Mouse (Mus musculus): ENCODE measurements around the gene Kif5a.

GRCm38 (mm10) chr10:127281316-127281715 is 18.2 kb upstream of the Kif5a start:
- TF ChIP-seq CTCF (conservative IDR thresholded peaks at IDR 0.05; ENCODE audit: insufficient read depth, insufficient read length, low read depth, low read length) (no peak), POLR2A (IDR thresholded peaks at IDR 0.05; ENCODE audit: low read depth, low read length) (no peak)
